Mouse (Mus musculus) MEL (cell line): ENCODE measurements around the gene Lsm12. TPM values are rescaled to one million over a fixed set of nuclear protein-coding genes. Genes with fewer than 3 reads are reported as not detected.

Experiments used
- DNase-seq: peaks from one replicate; pipeline ENCODE4 v3.0.0; 2011; ENCODE audit warnings: low read depth, low spot score
- H3K27ac ChIP-seq: 2 replicates; pipeline ENCODE4 v1.5.1; 2012; ENCODE audit warnings: low read depth, mild to moderate bottlenecking, control low read depth, low read length, moderate library complexity; ENCODE audit not compliant: control insufficient read depth
- H3K27me3 ChIP-seq, 2 experiments: fragments of 150-350 bp in 1 of 2; sonication (generic) in 1 of 2; 2 replicates each; pipeline ENCODE4 v1.6.1; 2012; ENCODE audit warnings: low read length in 2 of 2, mild to moderate bottlenecking in 2 of 2, improper control_type of control experiment in 1 of 2, moderate library complexity in 1 of 2; ENCODE audit not compliant: insufficient read depth in 2 of 2, control insufficient read depth in 1 of 2
- H3K36me3 ChIP-seq, 2 experiments: 2 replicates each; pipeline ENCODE4 v1.6.1; 2012 to 2014; ENCODE audit warnings: low read length in 2 of 2, improper control_type of control experiment in 1 of 2, inconsistent platforms in 1 of 2, mild to moderate bottlenecking in 1 of 2; ENCODE audit not compliant: insufficient read depth in 2 of 2, control insufficient read depth in 1 of 2
- H3K4me1 ChIP-seq, 2 experiments: fragments of 150-350 bp in 1 of 2; sonication (generic) in 1 of 2; 2 replicates each; pipeline ENCODE4 v1.6.1; 2012; ENCODE audit warnings: low read length in 2 of 2, improper control_type of control experiment in 1 of 2, mild to moderate bottlenecking in 1 of 2; ENCODE audit not compliant: insufficient read depth in 2 of 2, control insufficient read depth in 1 of 2
- H3K4me3 ChIP-seq, 2 experiments: fragments of 150-350 bp in 1 of 2; sonication (generic) in 1 of 2; 2 replicates each; pipeline ENCODE4 v1.5.1; 2012; ENCODE audit warnings: low read depth in 2 of 2, low read length in 2 of 2, mild to moderate bottlenecking in 2 of 2, moderate library complexity in 2 of 2, control low read depth in 1 of 2, improper control_type of control experiment in 1 of 2; ENCODE audit not compliant: control insufficient read depth in 1 of 2, insufficient read depth in 1 of 2
- H3K79me2 ChIP-seq: 2 replicates; pipeline ENCODE4 v1.6.1; 2012; ENCODE audit warnings: mild to moderate bottlenecking, low read length, moderate library complexity; ENCODE audit not compliant: control insufficient read depth, poor library complexity, insufficient read depth
- H3K9ac ChIP-seq: 2 replicates; pipeline ENCODE4 v1.6.1; 2012; ENCODE audit warnings: low read depth, mild to moderate bottlenecking, control low read depth, low read length, moderate library complexity; ENCODE audit not compliant: control insufficient read depth, poor library complexity, severe bottlenecking
- H3K9me3 ChIP-seq: fragments of 150-350 bp; sonication (generic); replicated peaks from 2 replicates; pipeline ENCODE4 v1.6.1; 2012; ENCODE audit warnings: mild to moderate bottlenecking, low read length, improper control_type of control experiment, moderate library complexity; ENCODE audit not compliant: insufficient read depth
- CHD1 ChIP-seq: IDR thresholded peaks from 2 replicates; pipeline ENCODE4 v1.6.1; 2012; ENCODE audit warnings: low read depth, mild to moderate bottlenecking, inconsistent platforms, low read length, improper control_type of control experiment
- CHD2 ChIP-seq: IDR thresholded peaks from 2 replicates; pipeline ENCODE4 v1.6.1; 2011; ENCODE audit warnings: low read length, improper control_type of control experiment
- CTCF ChIP-seq, 3 experiments: IDR thresholded peaks in 2 of 3; conservative IDR thresholded peaks in 1 of 3; 2 replicates each; pipeline ENCODE4 v1.5.1; 2011 to 2012; ENCODE audit warnings: low read length in 3 of 3, low read depth in 2 of 3, mild to moderate bottlenecking in 2 of 3, improper control_type of control experiment in 1 of 3, inconsistent platforms in 1 of 3, mixed read lengths in 1 of 3, moderate library complexity in 1 of 3; ENCODE audit not compliant: control insufficient read depth in 1 of 3, insufficient read depth in 1 of 3, poor library complexity in 1 of 3, severe bottlenecking in 1 of 3
- ELF1 ChIP-seq: IDR thresholded peaks from 2 replicates; pipeline ENCODE4 v1.6.1; 2014; ENCODE audit warnings: low read depth, mild to moderate bottlenecking, inconsistent platforms, low read length, improper control_type of control experiment, moderate library complexity
- EP300 ChIP-seq, 2 experiments: IDR thresholded peaks; 2 replicates each; pipeline ENCODE4 v1.6.1; 2011; ENCODE audit warnings: improper control_type of control experiment in 2 of 2, low read length in 2 of 2, low read depth in 1 of 2, mild to moderate bottlenecking in 1 of 2
- ETS1 ChIP-seq: IDR thresholded peaks from 2 replicates; pipeline ENCODE4 v1.6.1; 2012; ENCODE audit warnings: low read depth, mild to moderate bottlenecking, inconsistent platforms, low read length, improper control_type of control experiment, moderate library complexity
- GABPA ChIP-seq: IDR thresholded peaks from 2 replicates; pipeline ENCODE4 v1.6.1; 2012; ENCODE audit warnings: low read depth, mild to moderate bottlenecking, inconsistent platforms, low read length, improper control_type of control experiment, moderate library complexity
- GATA1 ChIP-seq: IDR thresholded peaks from 2 replicates; pipeline ENCODE4 v1.6.1; 2011; ENCODE audit warnings: low read depth, low read length, improper control_type of control experiment
- JUND ChIP-seq: IDR thresholded peaks from 2 replicates; pipeline ENCODE4 v1.6.1; 2011; ENCODE audit warnings: low read depth, mild to moderate bottlenecking, improper control_type of control experiment, low read length
- KAT2A ChIP-seq: conservative IDR thresholded peaks from 2 replicates; pipeline ENCODE4 v1.6.1; 2012; ENCODE audit warnings: low read depth, low read length, improper control_type of control experiment, inconsistent platforms
- MAX ChIP-seq: IDR thresholded peaks from 2 replicates; pipeline ENCODE4 v1.6.1; 2011; ENCODE audit warnings: low read length, improper control_type of control experiment
- MAZ ChIP-seq: IDR thresholded peaks from 2 replicates; pipeline ENCODE4 v1.6.1; 2012; ENCODE audit warnings: low read depth, mild to moderate bottlenecking, inconsistent platforms, low read length, improper control_type of control experiment
- MXI1 ChIP-seq: IDR thresholded peaks from 2 replicates; pipeline ENCODE4 v1.6.1; 2011; ENCODE audit warnings: mild to moderate bottlenecking, low read depth, low read length, improper control_type of control experiment
- NELFE ChIP-seq: IDR thresholded peaks from 2 replicates; pipeline ENCODE4 v1.6.1; 2011; ENCODE audit warnings: low read depth, low read length, improper control_type of control experiment
- POLR2A ChIP-seq, 2 experiments: IDR thresholded peaks; 2 replicates each; pipeline ENCODE4 v1.6.1; 2011 to 2012; ENCODE audit warnings: low read length in 2 of 2, mild to moderate bottlenecking in 2 of 2, control low read depth in 1 of 2, improper control_type of control experiment in 1 of 2, low read depth in 1 of 2, moderate library complexity in 1 of 2; ENCODE audit not compliant: control insufficient read depth in 1 of 2, insufficient read depth in 1 of 2, poor library complexity in 1 of 2
- POLR2AphosphoS2 ChIP-seq: IDR thresholded peaks from 2 replicates; pipeline ENCODE4 v1.6.1; 2011; ENCODE audit warnings: low read length, improper control_type of control experiment
- POLR2AphosphoS5 ChIP-seq: IDR thresholded peaks from 2 replicates; pipeline ENCODE4 v1.6.1; 2012; ENCODE audit warnings: low read depth, borderline replicate concordance, mild to moderate bottlenecking, inconsistent platforms, low read length, moderate library complexity, mixed read lengths
- RAD21 ChIP-seq: IDR thresholded peaks from 2 replicates; pipeline ENCODE4 v1.6.1; 2011; ENCODE audit warnings: mild to moderate bottlenecking, low read depth, low read length, improper control_type of control experiment
- RCOR1 ChIP-seq: IDR thresholded peaks from 2 replicates; pipeline ENCODE4 v1.6.1; 2012; ENCODE audit warnings: low read depth, mild to moderate bottlenecking, inconsistent platforms, low read length, improper control_type of control experiment
- SMC3 ChIP-seq: IDR thresholded peaks from 2 replicates; pipeline ENCODE4 v1.6.1; 2011; ENCODE audit warnings: low read depth, low read length, improper control_type of control experiment
- TBP ChIP-seq: IDR thresholded peaks from 2 replicates; pipeline ENCODE4 v1.8.0; 2011; ENCODE audit warnings: low read depth, low read length, improper control_type of control experiment
- TCF12 ChIP-seq: IDR thresholded peaks from 2 replicates; pipeline ENCODE4 v1.6.1; 2014; ENCODE audit warnings: low read depth, mild to moderate bottlenecking, inconsistent platforms, low read length, improper control_type of control experiment, moderate library complexity
- UBTF ChIP-seq: IDR thresholded peaks from 2 replicates; pipeline ENCODE4 v1.6.1; 2012; ENCODE audit warnings: low read depth, mild to moderate bottlenecking, inconsistent platforms, low read length, improper control_type of control experiment, moderate library complexity, borderline replicate concordance; ENCODE audit not compliant: insufficient read depth
- USF2 ChIP-seq, 2 experiments: IDR thresholded peaks; 2 replicates each; pipeline ENCODE4 v1.6.1; 2011 to 2012; ENCODE audit warnings: improper control_type of control experiment in 2 of 2, low read length in 2 of 2, borderline replicate concordance in 1 of 2, inconsistent platforms in 1 of 2, low read depth in 1 of 2, mild to moderate bottlenecking in 1 of 2; ENCODE audit not compliant: insufficient read depth in 1 of 2
- ZKSCAN1 ChIP-seq: IDR thresholded peaks from 2 replicates; pipeline ENCODE4 v1.6.1; 2012; ENCODE audit warnings: low read depth, mild to moderate bottlenecking, inconsistent platforms, low read length, improper control_type of control experiment, moderate library complexity
- ZMIZ1 ChIP-seq: IDR thresholded peaks from 2 replicates; pipeline ENCODE4 v1.6.1; 2012; ENCODE audit warnings: low read depth, mild to moderate bottlenecking, inconsistent platforms, low read length, improper control_type of control experiment, moderate library complexity
- ZNF384 ChIP-seq: IDR thresholded peaks from 2 replicates; pipeline ENCODE4 v1.6.1; 2012; ENCODE audit warnings: low read depth, mild to moderate bottlenecking, inconsistent platforms, low read length, improper control_type of control experiment
- polyA plus RNA-seq, 2 experiments: library from polyadenylated mRNA; stranded (reverse) in 1 of 2; unstranded in 1 of 2; fragments of >175 nt in 1 of 2; fragments of >200 nt in 1 of 2; gene quantifications; 2 replicates each; pipeline versions ENCODE4 v1.2.1 to v1.2.4; 2012; ENCODE audit warnings: low replicate concordance in 2 of 2, low read depth in 1 of 2; ENCODE audit not compliant: insufficient read length in 2 of 2, insufficient read depth in 1 of 2, missing spikeins in 1 of 2
- total RNA-seq: library from RNA; depleted of rRNA; stranded (reverse); fragments of 300-350 nt; gene quantifications from 2 replicates; pipeline ENCODE4 v1.2.3, GENCODE M21; 2012

Gene Lsm12
- total and polyA plus RNA-seq, 3 experiments: 75.0 to 150 (median 128) TPM

DNA sequence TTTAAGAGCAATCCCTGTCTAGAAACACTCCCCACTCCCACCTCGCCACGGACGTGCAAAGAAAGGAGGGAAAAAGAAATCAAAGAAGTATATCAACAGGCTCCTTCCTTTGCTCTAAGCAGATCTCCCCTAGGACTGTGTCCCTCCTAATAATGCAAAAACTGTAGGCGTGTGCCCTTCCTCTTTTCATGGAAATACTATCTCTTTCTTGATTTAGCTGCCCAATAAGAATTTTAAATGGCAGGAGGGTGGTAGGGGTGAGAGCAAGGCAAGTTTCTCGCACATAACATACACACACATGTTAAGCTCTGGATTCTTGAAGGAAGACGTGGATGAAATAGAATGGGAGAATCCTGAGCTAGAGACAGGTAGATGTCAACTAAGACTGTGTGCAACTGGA, 3.9 kb upstream of the Lsm12 start:
- TF ChIP-seq POLR2A (IDR thresholded peaks at IDR 0.05; ENCODE audit: control insufficient read depth in 1 of 2, insufficient read depth in 1 of 2, low read depth in 1 of 2, low read length in 2 of 2, poor library complexity in 1 of 2) (peak in 1 of 2 experiments; percentile 33; a peak in 1 of 4 replicates), POLR2AphosphoS5 (no peak), ZMIZ1 (0 out of 2 replicates have a peak, but pooled peaks have one; percentile 14), MAZ (0 out of 2 replicates have a peak, but pooled peaks have one; percentile 6), KAT2A (no peak), UBTF (no peak), NELFE (peak; percentile 42), GATA1 (peak; percentile 11; the same call in 1 of the 2 replicates), EP300 (IDR thresholded peaks at IDR 0.05; ENCODE audit: low read depth in 1 of 2, low read length in 2 of 2) (peak; percentile 51 to 54; a peak in 2 of 4 replicates), RAD21 (no peak), ELF1 (peak; percentile 39; the same call in 1 of the 2 replicates), CHD2 (no peak), ETS1 (peak; percentile 45; the same call in 1 of the 2 replicates), MXI1 (no peak), JUND (no peak), ZNF384 (0 out of 2 replicates have a peak, but pooled peaks have one; percentile 10), CHD1 (peak; percentile 67; the same call in 1 of the 2 replicates), TBP (peak; percentile 57; the same call in 1 of the 2 replicates), TCF12 (0 out of 2 replicates have a peak, but pooled peaks have one; percentile 23), RCOR1 (peak; percentile 41; the same call in 1 of the 2 replicates), SMC3 (no peak)

GRCm38 (mm10) chr11:102186235-102186634, 1.1 kb upstream of the Lsm12 start:
- Histone ChIP-seq H3K79me2 (peaks cover 39% of the 10 kb centered on the region), H3K4me1 (peaks cover 5 to 25% of the 10 kb centered on the region in 2 experiments), H3K9ac (no peak overlapping the region; the same call in 1 of the 2 replicates), H3K36me3 (peaks cover 10 to 42% of the 10 kb centered on the region in 2 experiments), H3K27me3 (no peaks in the 10 kb centered on the region), H3K4me3 (no peak overlapping the region), H3K27ac (no peak overlapping the region), H3K9me3 (no peaks in the 10 kb centered on the region)
- TF ChIP-seq POLR2AphosphoS2 (no peak), CTCF (IDR thresholded peaks at IDR 0.05 in 2 of 3, conservative IDR thresholded peaks at IDR 0.05 in 1 of 3; ENCODE audit: control insufficient read depth in 1 of 3, insufficient read depth in 1 of 3, low read depth in 2 of 3, low read length in 3 of 3, poor library complexity in 1 of 3, severe bottlenecking in 1 of 3) (no peak), CHD1 (no peak), SMC3 (no peak), ZNF384 (no peak), JUND (no peak), USF2 (IDR thresholded peaks at IDR 0.05; ENCODE audit: borderline replicate concordance in 1 of 2, insufficient read depth in 1 of 2, low read depth in 1 of 2, low read length in 2 of 2) (no peak), POLR2AphosphoS5 (no peak), GATA1 (no peak), RCOR1 (no peak), KAT2A (no peak), TBP (no peak), EP300 (IDR thresholded peaks at IDR 0.05; ENCODE audit: low read depth in 1 of 2, low read length in 2 of 2) (no peak), GABPA (no peak), ZKSCAN1 (no peak), MAX (no peak)
- DNase-seq: no peak

More for the DNA sequence above, 3.9 kb upstream of the Lsm12 start:
- Histone ChIP-seq H3K36me3 (peaks cover 0 to 42% of the 10 kb centered on the region in 2 experiments; a peak in 2 of 4 replicates), H3K27ac (peak overlapping the region; percentile 90), H3K9ac (peak overlapping the region; percentile 92), H3K79me2 (peaks cover 26% of the 10 kb centered on the region), H3K9me3 (no peaks in the 10 kb centered on the region), H3K4me1 (peaks cover 9 to 36% of the 10 kb centered on the region in 2 experiments), H3K27me3 (no peaks in the 10 kb centered on the region), H3K4me3 (peak overlapping the region; percentile 75 to 88)
- DNase-seq: peak; percentile 85
